Mouse (Mus musculus): ENCODE measurements around the gene Gnaq. TPM values are rescaled to one million over a fixed set of nuclear protein-coding genes. Genes with fewer than 3 reads are reported as not detected.

Gene Gnaq
- polyA plus RNA-seq, 1 experiment from 2014 or later, result 34.0 TPM

- Histone ChIP-seq H3K4me1 (peaks cover 14% of the 10 kb centered on the region), H3K4me3 (replicated peaks) (no peak overlapping the region), H3K27me3 (no peaks in the 10 kb centered on the region), H3K9me3 (replicated peaks) (no peaks in the 10 kb centered on the region), H3K27ac (replicated peaks) (no peak overlapping the region), H3K9ac (no peak overlapping the region), H3K4me2 (replicated peaks) (no peak overlapping the region), H3K36me3 (no peaks in the 10 kb centered on the region)
- ATAC-seq (ENCODE audit: insufficient number of reproducible peaks, low FRiP score, low TSS enrichment, low read depth), result no peak
- WGBS, result 80% methylated on average over 4 of the region's 4 CpGs
These were observed 154.7 kb downstream of the Gnaq start for GRCm38 (mm10) chr19:16287307-16287706.

GRCm38 (mm10) chr19:16287971-16288370, 155.3 kb downstream of the Gnaq start:
- Histone ChIP-seq H3K9ac (no peak overlapping the region), H3K4me3 (replicated peaks) (no peak overlapping the region), H3K9me3 (replicated peaks) (no peaks in the 10 kb centered on the region), H3K36me3 (no peaks in the 10 kb centered on the region), H3K27me3 (no peaks in the 10 kb centered on the region), H3K27ac (replicated peaks) (no peak overlapping the region), H3K4me2 (replicated peaks) (no peak overlapping the region), H3K4me1 (peaks cover 18% of the 10 kb centered on the region)
- 82% methylated on average over 7 of the region's 7 CpGs for WGBS
- no peak for ATAC-seq (ENCODE audit: insufficient number of reproducible peaks, low FRiP score, low TSS enrichment, low read depth)

- 92% methylated on average over 3 of the region's 3 CpGs for WGBS
- Histone ChIP-seq H3K4me2 (replicated peaks) (no peak overlapping the region), H3K27me3 (no peaks in the 10 kb centered on the region), H3K4me1 (peaks cover 13% of the 10 kb centered on the region), H3K4me3 (replicated peaks) (no peak overlapping the region), H3K9me3 (replicated peaks) (no peaks in the 10 kb centered on the region), H3K36me3 (no peaks in the 10 kb centered on the region), H3K27ac (replicated peaks) (no peak overlapping the region), H3K9ac (no peak overlapping the region)
- ATAC-seq (ENCODE audit: insufficient number of reproducible peaks, low FRiP score, low TSS enrichment, low read depth), result no peak
These were observed 158.5 kb downstream of the Gnaq start for GRCm38 (mm10) chr19:16291088-16291487.

- H3K9ac ChIP-seq, result no peak overlapping the region
- no peaks in the 10 kb centered on the region for H3K27me3 ChIP-seq
- H3K36me3 ChIP-seq, result no peaks in the 10 kb centered on the region
- 56% methylated on average over 2 of the region's 2 CpGs for WGBS
- H3K4me2 ChIP-seq (replicated peaks), result no peak overlapping the region
- H3K4me3 ChIP-seq (replicated peaks), result no peak overlapping the region
- H3K9me3 ChIP-seq (replicated peaks), result no peaks in the 10 kb centered on the region
- H3K27ac ChIP-seq (replicated peaks), result no peak overlapping the region
- no peak for ATAC-seq (ENCODE audit: insufficient number of reproducible peaks, low FRiP score, low TSS enrichment, low read depth)
- peaks cover 8% of the 10 kb centered on the region; the same call in 1 of the 2 replicates for H3K4me1 ChIP-seq
These were observed 159.5 kb downstream of the Gnaq start for GRCm38 (mm10) chr19:16292056-16292608.

GRCm38 (mm10) chr19:16292978-16293377, 160.3 kb downstream of the Gnaq start:
- Histone ChIP-seq H3K4me1 (peaks cover 8% of the 10 kb centered on the region; the same call in 1 of the 2 replicates), H3K9ac (no peak overlapping the region), H3K36me3 (no peaks in the 10 kb centered on the region), H3K4me3 (replicated peaks) (no peak overlapping the region), H3K9me3 (replicated peaks) (no peaks in the 10 kb centered on the region), H3K27me3 (no peaks in the 10 kb centered on the region), H3K27ac (replicated peaks) (no peak overlapping the region), H3K4me2 (replicated peaks) (no peak overlapping the region)
- no peak for ATAC-seq (ENCODE audit: insufficient number of reproducible peaks, low FRiP score, low TSS enrichment, low read depth)
- 84% methylated on average over 1 of the region's 1 CpGs for WGBS

- no peak overlapping the region for H3K4me2 ChIP-seq (replicated peaks)
- no peaks in the 10 kb centered on the region for H3K9me3 ChIP-seq (replicated peaks)
- no peaks in the 10 kb centered on the region for H3K4me1 ChIP-seq
- 93% methylated on average over 4 of the region's 4 CpGs for WGBS
- no peak overlapping the region for H3K4me3 ChIP-seq (replicated peaks)
- H3K9ac ChIP-seq, result no peak overlapping the region
- no peaks in the 10 kb centered on the region for H3K36me3 ChIP-seq
- H3K27ac ChIP-seq (replicated peaks), result no peak overlapping the region
- no peak for ATAC-seq (ENCODE audit: insufficient number of reproducible peaks, low FRiP score, low TSS enrichment, low read depth)
- no peaks in the 10 kb centered on the region for H3K27me3 ChIP-seq
These were observed 167.8 kb downstream of the Gnaq start for GRCm38 (mm10) chr19:16300413-16300812.

- Histone ChIP-seq H3K27ac (replicated peaks) (no peak overlapping the region), H3K4me1 (no peaks in the 10 kb centered on the region), H3K36me3 (no peaks in the 10 kb centered on the region), H3K4me3 (replicated peaks) (no peak overlapping the region), H3K4me2 (replicated peaks) (no peak overlapping the region), H3K9ac (no peak overlapping the region), H3K9me3 (replicated peaks) (no peaks in the 10 kb centered on the region), H3K27me3 (no peaks in the 10 kb centered on the region)
- 61% methylated on average over 7 of the region's 7 CpGs for WGBS
- ATAC-seq (ENCODE audit: insufficient number of reproducible peaks, low FRiP score, low TSS enrichment, low read depth), result no peak
These were observed 168.7 kb downstream of the Gnaq start for GRCm38 (mm10) chr19:16301336-16301735.

GRCm38 (mm10) chr19:16309031-16309430, 176.4 kb downstream of the Gnaq start:
- H3K27ac ChIP-seq (replicated peaks), result no peak overlapping the region
- no peaks in the 10 kb centered on the region for H3K27me3 ChIP-seq
- no peaks in the 10 kb centered on the region for H3K4me1 ChIP-seq
- ATAC-seq (ENCODE audit: insufficient number of reproducible peaks, low FRiP score, low TSS enrichment, low read depth), result no peak
- no peak overlapping the region for H3K9ac ChIP-seq
- H3K4me2 ChIP-seq (replicated peaks), result no peak overlapping the region
- no peaks in the 10 kb centered on the region for H3K9me3 ChIP-seq (replicated peaks)
- H3K36me3 ChIP-seq, result no peaks in the 10 kb centered on the region
- H3K4me3 ChIP-seq (replicated peaks), result no peak overlapping the region

GRCm38 (mm10) chr19:16314295-16314821, 181.7 kb downstream of the Gnaq start:
- Histone ChIP-seq H3K36me3 (no peaks in the 10 kb centered on the region), H3K27me3 (no peaks in the 10 kb centered on the region), H3K4me3 (replicated peaks) (no peak overlapping the region), H3K4me2 (replicated peaks) (no peak overlapping the region), H3K4me1 (peaks cover 9% of the 10 kb centered on the region; the same call in 1 of the 2 replicates), H3K9me3 (replicated peaks) (no peaks in the 10 kb centered on the region), H3K9ac (no peak overlapping the region), H3K27ac (replicated peaks) (no peak overlapping the region)
- 12% methylated on average over 4 of the region's 4 CpGs for WGBS
- no peak for ATAC-seq (ENCODE audit: insufficient number of reproducible peaks, low FRiP score, low TSS enrichment, low read depth)

GRCm38 (mm10) chr19:16315525-16315924, 182.9 kb downstream of the Gnaq start:
- Histone ChIP-seq H3K9ac (no peak overlapping the region), H3K27ac (replicated peaks) (no peak overlapping the region), H3K4me1 (peaks cover 9% of the 10 kb centered on the region; the same call in 1 of the 2 replicates), H3K36me3 (no peaks in the 10 kb centered on the region), H3K9me3 (replicated peaks) (no peaks in the 10 kb centered on the region), H3K4me2 (replicated peaks) (no peak overlapping the region), H3K4me3 (replicated peaks) (no peak overlapping the region), H3K27me3 (no peaks in the 10 kb centered on the region)
- 83% methylated on average over 4 of the region's 4 CpGs for WGBS
- ATAC-seq (ENCODE audit: insufficient number of reproducible peaks, low FRiP score, low TSS enrichment, low read depth), result no peak

- no peaks in the 10 kb centered on the region for H3K9me3 ChIP-seq (replicated peaks)
- WGBS, result 41% methylated on average over 14 of the region's 14 CpGs
- H3K27ac ChIP-seq (replicated peaks), result no peak overlapping the region
- ATAC-seq (ENCODE audit: insufficient number of reproducible peaks, low FRiP score, low TSS enrichment, low read depth), result no peak
- no peak overlapping the region for H3K9ac ChIP-seq
- H3K4me3 ChIP-seq (replicated peaks), result no peak overlapping the region
- no peak overlapping the region for H3K4me2 ChIP-seq (replicated peaks)
- peaks cover 9% of the 10 kb centered on the region; the same call in 1 of the 2 replicates for H3K4me1 ChIP-seq
- no peaks in the 10 kb centered on the region for H3K27me3 ChIP-seq
- no peaks in the 10 kb centered on the region for H3K36me3 ChIP-seq
These were observed 185.6 kb downstream of the Gnaq start for GRCm38 (mm10) chr19:16318128-16318811.

- no peaks in the 10 kb centered on the region for H3K9me3 ChIP-seq (replicated peaks)
- ATAC-seq (ENCODE audit: insufficient number of reproducible peaks, low FRiP score, low TSS enrichment, low read depth), result no peak
- no peaks in the 10 kb centered on the region for H3K27me3 ChIP-seq
- no peaks in the 10 kb centered on the region for H3K36me3 ChIP-seq
- H3K4me3 ChIP-seq (replicated peaks), result no peak overlapping the region
- no peak overlapping the region for H3K27ac ChIP-seq (replicated peaks)
- WGBS, result 35% methylated on average over 7 of the region's 7 CpGs
- H3K4me1 ChIP-seq, result 0 out of 2 replicates have a peak, but pooled peaks cover 4% of the 10 kb centered on the region
- H3K9ac ChIP-seq, result no peak overlapping the region
- H3K4me2 ChIP-seq (replicated peaks), result no peak overlapping the region
These were observed 187.4 kb downstream of the Gnaq start for GRCm38 (mm10) chr19:16319986-16320385.
